Mouse (Mus musculus) right cerebral cortex, adult 2 months (tissue): Measurements from ENCODE around the gene Arg1.
A peak's percentile ranks its signal among the peaks of the same experiment; 100 is the strongest.

ENCODE experiments used
- DNase-seq, 2 experiments: peaks; one replicate each; pipeline ENCODE4 v3.0.0; 2021 to 2022; ENCODE audit warnings: low spot score in 2 of 2

Gene Arg1

DNA sequence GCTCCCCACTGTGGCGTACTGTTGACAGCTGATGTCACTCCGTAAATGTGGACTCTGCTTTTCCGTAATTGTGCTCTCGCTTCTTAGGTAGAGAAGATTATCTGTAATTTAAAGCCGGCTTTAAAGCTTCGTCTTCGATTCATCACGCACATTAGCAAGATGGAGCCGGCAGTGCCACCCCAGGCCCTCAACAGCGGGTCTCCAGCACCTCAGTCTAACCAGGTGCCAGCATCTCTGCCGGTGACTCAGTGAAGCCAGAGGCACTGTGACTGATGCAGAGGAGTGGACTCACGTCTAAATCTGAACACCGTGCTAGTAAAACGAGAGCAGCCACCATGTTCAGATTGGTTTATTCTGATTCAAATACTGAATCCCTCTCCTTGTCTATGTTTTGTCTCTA lies 14.7 kb downstream of the Arg1 start:
- DNase-seq = no peak

DNA sequence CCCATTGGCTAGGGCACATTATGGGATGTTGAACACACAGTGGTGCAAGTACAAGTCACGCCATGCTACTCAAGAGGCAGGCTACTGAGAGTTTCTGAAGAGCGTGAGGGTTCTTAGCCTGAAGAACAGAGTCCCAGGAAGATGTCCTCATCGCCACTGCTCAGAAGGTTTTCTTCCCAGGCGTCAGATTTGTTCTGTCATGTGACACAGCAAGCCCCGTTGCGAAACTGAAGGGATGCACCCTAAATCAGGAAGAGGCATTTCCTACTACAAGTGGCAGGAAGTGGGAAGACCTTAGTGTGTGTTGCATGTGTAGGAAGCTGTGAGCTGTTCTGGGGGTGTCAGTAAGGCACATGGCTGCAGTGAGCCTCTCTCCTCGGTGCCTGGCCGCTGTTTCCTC lies 16.1 kb downstream of the Arg1 start:
- no peak for DNase-seq

- DNase-seq = no peak
Measured at GRCm38 (mm10) chr10:24905627-24906026, 21.7 kb downstream of the Arg1 start.

DNA sequence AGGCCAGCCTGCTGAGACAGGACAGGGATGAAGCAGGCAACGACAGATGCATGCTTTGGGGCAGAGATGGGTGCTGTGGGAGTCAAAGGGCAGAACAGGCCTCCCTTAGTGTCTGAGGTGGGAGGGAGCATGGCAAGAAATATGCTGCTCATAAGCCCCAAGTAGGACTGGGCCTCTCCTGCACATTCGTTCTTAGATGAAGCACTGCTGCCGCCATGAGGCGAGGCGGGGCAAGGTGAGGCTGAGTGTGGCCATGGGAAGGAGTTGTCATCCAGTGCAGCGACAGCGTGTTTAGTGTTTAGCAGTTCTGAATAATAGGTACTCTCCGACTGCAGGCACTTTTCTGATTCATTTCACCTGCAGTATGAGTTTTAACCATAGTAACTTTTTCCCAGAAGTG lies 31.4 kb downstream of the Arg1 start:
- peak; percentile 49 to 64 for DNase-seq

- DNase-seq = no peak
Measured at GRCm38 (mm10) chr10:24888343-24888742, 38.9 kb downstream of the Arg1 start.

DNA sequence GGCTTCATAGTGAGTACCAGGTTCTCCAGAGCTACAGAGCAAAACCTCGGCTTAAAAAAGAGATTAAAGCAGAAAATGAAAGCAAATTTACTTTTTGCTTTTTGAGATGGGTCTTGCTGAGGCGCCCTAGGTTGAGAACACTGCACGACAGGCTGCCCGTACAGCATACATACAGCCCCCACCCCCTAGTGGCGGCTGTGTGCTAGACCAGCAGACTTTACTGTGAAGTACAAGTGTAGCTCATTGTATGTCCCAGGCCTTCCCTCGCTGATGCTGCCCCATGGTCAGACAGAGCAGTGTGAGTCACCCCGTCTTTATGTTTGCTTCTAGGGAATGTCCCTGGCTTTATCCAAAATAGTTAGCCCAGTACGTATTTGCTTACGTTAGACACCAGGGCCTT lies 41.3 kb downstream of the Arg1 start:
- no peak for DNase-seq

- no peak for DNase-seq
Measured at GRCm38 (mm10) chr10:24873624-24874023, 53.7 kb downstream of the Arg1 start.

- peak; percentile 100 for DNase-seq
Measured at GRCm38 (mm10) chr10:24869760-24870290, 57.5 kb downstream of the Arg1 start, which contains the start of gene Med23. Med23 (plus strand) TSS chr10:24869986.
